Mouse (Mus musculus) hematopoietic stem cell, adult 5-6 weeks (primary cell): ENCODE measurements around the gene 1700013G24Rik. TPM values are rescaled to one million over a fixed set of nuclear protein-coding genes. Genes with fewer than 3 reads are reported as not detected.
A peak's percentile ranks its signal among the peaks of the same experiment; 100 is the strongest.

Source experiments
- ATAC-seq, 2 experiments: fragments of 125-278 bp in 1 of 2; replicated peaks in 1 of 2; 2 replicates each; pipeline ENCODE4 v1.8.0; 2016 to 2017; ENCODE audit warnings: inconsistent platforms in 2 of 2, mild to moderate bottlenecking in 2 of 2, moderate number of reproducible peaks in 2 of 2, low read depth in 1 of 2, moderate TSS enrichment in 1 of 2; ENCODE audit not compliant: low FRiP score in 2 of 2, poor library complexity in 2 of 2, severe bottlenecking in 2 of 2, insufficient read depth in 1 of 2, low TSS enrichment in 1 of 2
- total RNA-seq: library from RNA; stranded (forward); fragments of 172-1452, 232-1000 nt; gene quantifications from 2 replicates; pipeline ENCODE4 v1.2.3, GENCODE M21; 2017

Gene 1700013G24Rik
- total RNA-seq, 1 experiment from 2014 or later, result not detected

- no peak for ATAC-seq
Observed at GRCm38 (mm10) chr4:137449132-137449531, 4.0 kb upstream of the 1700013G24Rik start.

GRCm38 (mm10) chr4:137449715-137450114 lies 3.4 kb upstream of the 1700013G24Rik start:
- ATAC-seq, result no peak

DNA sequence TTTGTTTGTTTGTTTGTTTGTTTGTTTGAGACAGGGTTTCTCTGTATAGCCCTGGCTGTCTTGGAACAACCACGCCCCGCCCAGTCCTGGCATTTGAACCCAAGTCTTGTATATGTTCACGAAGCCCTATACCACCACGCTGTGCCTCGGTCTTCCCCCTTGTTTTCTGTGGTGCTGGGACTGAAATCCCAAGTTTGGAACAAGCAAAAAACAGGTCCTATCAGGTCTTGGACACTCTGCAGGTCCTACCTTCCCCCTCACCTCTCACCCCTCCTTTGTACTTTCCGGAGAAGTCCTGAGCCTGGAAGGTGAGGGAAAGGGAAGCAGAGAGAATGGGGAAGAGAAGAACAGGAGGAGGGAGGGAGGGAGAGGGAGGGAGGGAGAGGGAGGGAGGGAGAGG lies 894 bp upstream of the 1700013G24Rik start:
- ATAC-seq, result no peak

DNA sequence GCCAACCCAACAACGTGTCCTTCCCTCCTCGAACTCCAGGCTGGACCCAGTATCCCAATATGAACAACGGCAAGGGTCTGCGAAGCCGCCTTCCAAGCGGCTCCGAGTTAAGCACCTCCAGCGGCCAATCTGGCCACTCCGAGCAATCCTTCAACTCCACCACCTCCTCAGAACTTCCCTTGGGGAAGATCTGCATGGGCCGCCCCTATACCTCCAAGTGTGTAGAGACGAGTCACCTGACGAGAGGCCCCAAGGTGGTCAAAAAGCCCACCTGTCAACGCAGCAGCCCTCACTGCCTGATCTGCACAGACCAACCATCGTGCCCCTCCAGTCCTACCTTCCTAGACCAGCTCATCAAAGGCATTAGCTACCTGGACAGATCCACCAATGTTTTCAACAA lies 1.5 kb downstream of the 1700013G24Rik start:
- no peak for ATAC-seq

DNA sequence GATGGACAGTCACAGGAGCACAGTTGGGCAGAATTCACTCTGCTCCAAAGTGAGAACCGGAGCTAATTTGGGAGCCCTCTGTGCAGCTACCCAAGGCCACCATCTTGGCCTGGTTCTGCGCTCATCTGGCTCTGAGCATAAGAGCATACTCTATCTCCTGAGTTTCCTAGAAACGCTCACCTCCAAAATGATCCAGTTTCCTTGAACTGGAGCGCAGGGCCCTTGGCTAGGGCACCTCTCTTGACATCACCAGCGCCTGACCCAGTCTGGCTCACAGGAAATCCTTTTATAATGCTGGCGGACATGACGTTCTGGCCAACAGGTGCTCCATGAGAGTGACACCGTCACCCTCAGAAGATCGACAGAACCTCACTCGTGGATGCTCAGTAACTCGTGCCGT lies 3.5 kb downstream of the 1700013G24Rik start:
- no peak for ATAC-seq

- ATAC-seq, result no peak
Observed at GRCm38 (mm10) chr4:137457292-137457691, 4.2 kb downstream of the 1700013G24Rik start.

DNA sequence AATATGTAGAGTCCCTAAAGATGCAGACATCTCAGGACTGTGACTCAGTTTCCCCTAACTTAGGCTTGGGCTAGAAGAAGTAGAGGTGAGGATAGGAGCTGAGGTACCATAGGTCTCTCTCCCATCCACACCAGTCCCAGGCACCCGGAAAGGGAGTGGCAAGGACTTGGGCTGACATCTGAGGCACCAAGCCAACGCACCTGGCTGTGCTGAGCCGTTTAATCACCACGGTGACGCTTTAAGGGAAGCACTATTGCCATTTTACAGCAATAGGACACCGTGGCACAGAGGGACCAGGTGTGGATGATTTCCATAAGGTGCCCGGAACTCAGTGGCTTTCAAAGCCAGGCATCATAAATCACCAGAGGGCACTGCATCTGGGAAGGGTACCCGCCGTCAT lies 5.2 kb downstream of the 1700013G24Rik start:
- no peak for ATAC-seq

- ATAC-seq, result peak in 1 of 2 experiments; percentile 27; a peak in 1 of 4 replicates
Observed at GRCm38 (mm10) chr4:137458861-137459260, 5.8 kb downstream of the 1700013G24Rik start.

- no peak for ATAC-seq
Observed at GRCm38 (mm10) chr4:137460676-137461075, 7.6 kb downstream of the 1700013G24Rik start.

DNA sequence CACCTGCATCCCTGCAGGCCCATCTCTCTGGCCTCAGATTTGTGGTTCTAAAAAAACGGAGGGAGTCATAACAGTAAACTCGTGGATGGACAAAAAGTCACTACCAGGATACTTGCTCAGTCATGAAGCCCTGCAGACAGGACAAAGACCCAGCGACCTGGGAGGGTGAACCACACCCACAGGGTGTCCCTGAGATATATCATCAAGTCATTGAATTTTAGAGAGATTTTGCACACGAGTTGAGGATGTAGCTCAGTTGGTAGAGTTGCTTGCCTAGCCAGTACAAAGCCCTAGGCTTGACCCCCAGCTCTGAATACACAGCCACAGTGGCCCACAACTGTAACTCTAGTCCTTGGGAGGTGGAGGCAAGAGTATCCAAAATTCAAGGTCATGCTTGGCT lies 8.1 kb downstream of the 1700013G24Rik start:
- no peak for ATAC-seq

- no peak for ATAC-seq
Observed at GRCm38 (mm10) chr4:137461981-137462690, 9.1 kb downstream of the 1700013G24Rik start.

DNA sequence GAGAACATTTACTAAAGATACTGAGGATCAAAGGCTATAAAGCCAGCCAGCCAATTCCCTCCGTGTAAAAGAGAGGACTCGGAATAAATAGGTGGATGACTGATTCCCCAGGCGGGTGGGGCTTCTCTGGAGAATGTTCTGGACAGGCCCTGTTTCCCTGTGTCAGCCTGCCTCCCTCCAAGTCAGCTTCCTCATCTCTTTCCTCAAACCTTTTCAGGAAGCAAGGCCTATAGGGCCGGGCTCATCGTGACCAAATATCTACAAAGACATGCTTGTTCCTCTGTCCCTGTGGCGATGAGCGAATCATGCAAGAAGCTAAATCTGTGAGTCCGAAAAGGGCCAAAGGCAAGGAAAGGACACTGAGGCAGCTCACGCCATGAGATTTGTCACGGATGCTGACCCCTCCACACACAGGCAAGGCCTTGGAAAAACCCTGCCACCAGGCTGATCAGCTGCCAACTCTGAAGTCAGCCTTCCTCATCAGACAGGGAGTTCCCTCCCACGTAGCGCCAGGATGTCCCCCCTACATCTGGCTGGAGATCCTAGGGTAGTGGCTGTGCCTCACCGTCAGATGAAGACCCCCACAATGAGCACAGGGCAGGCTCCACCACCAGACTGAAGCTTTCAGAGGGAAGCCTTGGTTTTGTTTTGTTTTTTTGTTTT lies 12.2 kb downstream of the 1700013G24Rik start:
- ATAC-seq, result no peak

DNA sequence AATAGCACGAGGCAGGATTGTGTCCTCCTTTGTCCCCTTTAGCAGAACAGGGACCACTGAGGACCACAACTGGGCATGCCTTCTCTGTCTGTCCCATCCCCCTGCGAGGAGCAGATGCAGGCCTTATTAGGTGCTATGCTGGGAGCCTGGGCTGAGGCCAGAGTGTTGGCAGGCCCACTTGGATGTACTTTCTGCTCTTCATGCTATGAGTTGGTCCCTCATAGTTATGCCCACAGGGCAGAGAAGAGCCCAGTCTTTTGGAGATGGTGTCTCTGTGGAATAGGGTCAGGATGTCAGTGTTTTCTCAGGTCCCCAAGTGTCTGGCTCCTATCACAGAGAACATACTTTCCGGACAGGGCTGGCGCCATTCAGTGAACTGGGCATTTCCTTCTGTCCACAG lies 13.9 kb downstream of the 1700013G24Rik start:
- ATAC-seq, result no peak

GRCm38 (mm10) chr4:137467525-137467924 lies 14.4 kb downstream of the 1700013G24Rik start:
- no peak for ATAC-seq

DNA sequence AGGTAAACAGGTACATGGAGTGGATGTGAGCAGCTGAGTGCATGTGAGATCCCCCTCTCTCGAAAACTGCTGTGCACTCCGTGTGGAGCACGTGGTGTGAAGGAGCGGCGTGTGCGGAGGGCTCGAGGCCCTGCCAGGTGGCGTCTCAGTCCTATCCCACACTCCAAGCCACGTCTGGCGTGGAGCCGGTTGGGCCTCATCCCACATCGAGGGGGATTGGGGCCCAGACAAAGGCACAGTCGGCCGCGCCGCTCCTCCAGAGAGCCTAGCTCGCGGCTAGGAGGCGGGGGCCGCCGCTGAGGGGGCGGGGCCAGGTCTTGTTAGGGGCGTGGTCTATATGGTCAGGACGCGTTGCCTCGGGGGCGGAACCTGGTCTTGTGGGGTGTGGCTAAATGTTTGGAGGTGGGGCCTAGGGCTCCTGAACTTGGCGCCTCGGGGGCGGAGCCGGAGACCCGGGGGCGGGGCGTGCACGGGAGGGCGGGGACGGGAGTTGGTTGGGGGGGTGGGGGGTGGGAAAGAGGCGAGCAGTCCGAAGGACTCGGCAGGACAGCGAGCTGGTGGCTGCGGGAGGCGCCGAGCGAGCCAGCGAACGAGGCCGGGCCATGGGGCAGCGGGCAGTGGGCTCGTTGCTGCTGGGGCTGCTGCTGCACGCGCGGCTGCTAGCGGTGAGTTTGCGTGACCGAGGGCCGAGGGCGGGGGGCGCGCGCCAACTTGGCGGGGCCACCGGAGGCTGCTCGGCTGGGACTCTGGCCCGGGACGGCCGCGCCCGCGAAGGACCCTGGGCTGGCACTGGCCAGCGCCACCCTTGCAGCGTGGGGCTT lies 15.4 kb downstream of the 1700013G24Rik start, which contains the start of gene Hspg2:
TSS of gene Hspg2 (plus strand) at position 510 of the 821 bp plus-strand sequence.
- peak; percentile 88 to 94 for ATAC-seq

DNA sequence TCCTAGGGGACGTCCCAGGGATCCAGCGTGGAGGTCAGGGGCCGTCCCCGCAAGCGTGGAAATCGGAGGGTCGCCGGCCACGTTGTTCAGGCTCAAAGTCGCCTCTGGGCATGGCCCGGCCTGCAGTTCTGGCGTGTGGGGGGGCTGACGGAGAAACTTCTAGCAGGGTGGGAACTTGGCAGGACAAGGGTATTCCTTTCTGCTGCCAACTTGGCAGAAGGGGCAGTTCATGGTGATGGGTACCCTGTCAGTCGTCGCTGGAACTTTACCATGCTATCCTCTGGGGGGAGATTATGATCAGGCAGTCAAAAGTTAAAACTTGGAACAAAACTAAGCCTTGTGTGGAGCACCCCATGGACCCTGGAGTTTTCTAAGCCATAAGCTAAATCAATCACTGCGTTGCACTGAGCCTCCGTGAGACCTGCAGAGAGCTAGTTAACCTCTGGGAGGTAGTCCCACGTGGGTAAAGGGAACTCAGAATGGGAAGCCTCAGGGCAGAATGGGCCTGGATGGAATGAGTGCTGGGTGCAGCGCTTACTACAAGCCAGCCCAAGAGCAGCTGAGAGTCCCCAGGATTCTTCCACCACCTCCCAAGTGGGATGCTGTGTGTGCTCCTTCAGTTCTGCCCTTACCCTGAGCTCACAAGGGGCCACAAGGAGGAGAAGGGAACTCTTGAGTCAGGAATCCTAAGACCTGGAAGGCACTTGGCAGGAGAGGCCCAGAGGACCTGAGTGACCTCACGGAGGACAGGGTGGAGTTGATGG lies 16.2 kb downstream of the 1700013G24Rik start:
- no peak for ATAC-seq
